Mouse (Mus musculus) heart, embryonic 15.5 days (tissue): Measurements from ENCODE around the gene Tpst1. TPM values are rescaled to one million over a fixed set of nuclear protein-coding genes. Genes with fewer than 3 reads are reported as not detected.

ENCODE experiments used
- ATAC-seq: fragments of 200-750 bp; cut with Nextera tagmentation; replicated peaks from 2 replicates; pipeline ENCODE4 v1.8.0; 2017; ENCODE audit warnings: low read depth, moderate TSS enrichment; ENCODE audit not compliant: insufficient number of reproducible peaks, insufficient read depth, low FRiP score
- H3K27ac ChIP-seq: fragments of 300-500 bp; sonication (generic); 2 replicates; pipeline ENCODE4 v1.5.1; 2015; ENCODE audit warnings: mild to moderate bottlenecking, inconsistent platforms
- H3K27me3 ChIP-seq: fragments of 300-500 bp; sonication (generic); 2 replicates; pipeline ENCODE4 v1.6.1; 2015; ENCODE audit warnings: inconsistent platforms
- H3K36me3 ChIP-seq: fragments of 300-500 bp; sonication (generic); 2 replicates; pipeline ENCODE4 v1.6.1; 2015; ENCODE audit warnings: mild to moderate bottlenecking, inconsistent platforms
- H3K4me1 ChIP-seq: fragments of 300-500 bp; sonication (generic); replicated peaks from 2 replicates; pipeline ENCODE4 v1.6.1; 2015; ENCODE audit warnings: inconsistent platforms
- H3K4me2 ChIP-seq: fragments of 300-500 bp; sonication (generic); 2 replicates; pipeline ENCODE4 v1.6.1; 2015; ENCODE audit warnings: inconsistent platforms, mild to moderate bottlenecking, moderate library complexity
- H3K4me3 ChIP-seq: fragments of 300-500 bp; sonication (generic); 2 replicates; pipeline ENCODE4 v1.5.1; 2015; ENCODE audit warnings: mild to moderate bottlenecking, inconsistent platforms
- H3K9ac ChIP-seq: fragments of 300-500 bp; sonication (generic); 2 replicates; pipeline ENCODE4 v1.6.1; 2015; ENCODE audit warnings: mild to moderate bottlenecking, inconsistent platforms
- H3K9me3 ChIP-seq: fragments of 300-500 bp; sonication (generic); replicated peaks from 2 replicates; pipeline ENCODE4 v1.6.1; 2016; ENCODE audit warnings: inconsistent platforms
- WGBS: fragments of 180-500 bp; shearing (Covaris S2); methylation state at CpG from one replicate; pipeline ENCODE4 v1.1.7; 2015; ENCODE audit warnings: mixed read lengths; 5-methylcytosine and 5-hydroxymethylcytosine counted together
- polyA plus RNA-seq: library from polyadenylated mRNA; unstranded; fragments of >200 nt; fragmentation: Nextera tagmentation; extraction: Ambion mirVana; gene quantifications from 2 replicates; pipeline ENCODE4 v1.2.1, GENCODE M21; 2015

Gene Tpst1
- polyA plus RNA-seq, 1 experiment from 2014 or later: 27.2 TPM

- WGBS: 83% methylated on average over 2 of the region's 2 CpGs
- Histone ChIP-seq H3K4me3 (no peak overlapping the region), H3K4me2 (no peak overlapping the region), H3K4me1 (no peaks in the 10 kb centered on the region), H3K9ac (no peak overlapping the region), H3K27ac (no peak overlapping the region), H3K9me3 (no peaks in the 10 kb centered on the region), H3K27me3 (no peaks in the 10 kb centered on the region), H3K36me3 (no peaks in the 10 kb centered on the region)
- ATAC-seq: no peak
Measured at GRCm38 (mm10) chr5:130122355-130122754, 49.2 kb downstream of the Tpst1 start.

GRCm38 (mm10) chr5:130124271-130124670 is 51.1 kb downstream of the Tpst1 start:
- WGBS: 73% methylated on average over 5 of the region's 5 CpGs
- no peak overlapping the region for H3K9ac ChIP-seq
- no peak for ATAC-seq

GRCm38 (mm10) chr5:130128686-130129523 is 55.8 kb downstream of the Tpst1 start:
- 84% methylated on average over 10 of the region's 11 CpGs for WGBS
- ATAC-seq: no peak
- no peak overlapping the region for H3K9ac ChIP-seq
- H3K27ac ChIP-seq: no peak overlapping the region
- H3K27me3 ChIP-seq: no peaks in the 10 kb centered on the region
- H3K9me3 ChIP-seq: no peaks in the 10 kb centered on the region
- H3K4me3 ChIP-seq: no peak overlapping the region
- no peaks in the 10 kb centered on the region for H3K4me1 ChIP-seq
- H3K4me2 ChIP-seq: no peak overlapping the region
- H3K36me3 ChIP-seq: no peaks in the 10 kb centered on the region

More at GRCm38 (mm10) chr5:130124271-130124670, 51.1 kb downstream of the Tpst1 start:
- no peaks in the 10 kb centered on the region for H3K9me3 ChIP-seq
- H3K27ac ChIP-seq: no peak overlapping the region
- no peaks in the 10 kb centered on the region for H3K27me3 ChIP-seq
- no peak overlapping the region for H3K4me2 ChIP-seq
- no peaks in the 10 kb centered on the region for H3K36me3 ChIP-seq
- no peaks in the 10 kb centered on the region for H3K4me1 ChIP-seq
- no peak overlapping the region for H3K4me3 ChIP-seq

GRCm38 (mm10) chr5:130129524-130129793 is 56.3 kb downstream of the Tpst1 start:
- Histone ChIP-seq H3K27ac (no peak overlapping the region), H3K4me3 (no peak overlapping the region), H3K27me3 (no peaks in the 10 kb centered on the region), H3K36me3 (no peaks in the 10 kb centered on the region), H3K4me1 (no peaks in the 10 kb centered on the region), H3K4me2 (no peak overlapping the region), H3K9me3 (no peaks in the 10 kb centered on the region), H3K9ac (no peak overlapping the region)
- ATAC-seq: no peak
- 84% methylated on average over 5 of the region's 5 CpGs for WGBS

GRCm38 (mm10) chr5:130136597-130136996 is 63.5 kb downstream of the Tpst1 start:
- Histone ChIP-seq H3K9ac (no peak overlapping the region), H3K4me3 (no peak overlapping the region), H3K27me3 (peaks cover 5% of the 10 kb centered on the region), H3K4me2 (no peak overlapping the region), H3K9me3 (no peaks in the 10 kb centered on the region), H3K4me1 (no peaks in the 10 kb centered on the region), H3K36me3 (no peaks in the 10 kb centered on the region), H3K27ac (no peak overlapping the region)
- 92% methylated on average over 13 of the region's 13 CpGs for WGBS
- ATAC-seq: no peak

- H3K27ac ChIP-seq: no peak overlapping the region
- H3K4me1 ChIP-seq: peaks cover 4% of the 10 kb centered on the region
- no peak overlapping the region for H3K4me2 ChIP-seq
- peaks cover 5% of the 10 kb centered on the region for H3K27me3 ChIP-seq
- no peaks in the 10 kb centered on the region for H3K36me3 ChIP-seq
- 20% methylated on average over 8 of the region's 8 CpGs for WGBS
- ATAC-seq: no peak
- no peaks in the 10 kb centered on the region for H3K9me3 ChIP-seq
- H3K9ac ChIP-seq: no peak overlapping the region
- H3K4me3 ChIP-seq: no peak overlapping the region
Measured at GRCm38 (mm10) chr5:130139393-130139792, 66.3 kb downstream of the Tpst1 start.

- no peaks in the 10 kb centered on the region for H3K36me3 ChIP-seq
- WGBS: 74% methylated on average over 5 of the region's 5 CpGs
- H3K27me3 ChIP-seq: peaks cover 5% of the 10 kb centered on the region
- H3K4me1 ChIP-seq: peaks cover 12% of the 10 kb centered on the region
- H3K9me3 ChIP-seq: no peaks in the 10 kb centered on the region
- H3K4me3 ChIP-seq: no peak overlapping the region
- H3K27ac ChIP-seq: no peak overlapping the region
- no peak overlapping the region for H3K4me2 ChIP-seq
- ATAC-seq: no peak
- H3K9ac ChIP-seq: no peak overlapping the region
Measured at GRCm38 (mm10) chr5:130141138-130141537, 68.0 kb downstream of the Tpst1 start.

GRCm38 (mm10) chr5:130142041-130142440 is 68.9 kb downstream of the Tpst1 start:
- Histone ChIP-seq H3K4me1 (peaks cover 12% of the 10 kb centered on the region), H3K4me2 (no peak overlapping the region), H3K9me3 (no peaks in the 10 kb centered on the region), H3K9ac (no peak overlapping the region), H3K27ac (peak overlapping the region; percentile 31; the same call in 1 of the 2 replicates), H3K27me3 (peaks cover 5% of the 10 kb centered on the region), H3K4me3 (no peak overlapping the region), H3K36me3 (no peaks in the 10 kb centered on the region)
- no peak for ATAC-seq
- WGBS: 46% methylated on average over 4 of the region's 4 CpGs

- no peak for ATAC-seq
- no peak overlapping the region for H3K27ac ChIP-seq
- H3K4me2 ChIP-seq: no peak overlapping the region
- H3K4me1 ChIP-seq: peaks cover 12% of the 10 kb centered on the region
- H3K4me3 ChIP-seq: no peak overlapping the region
- no peaks in the 10 kb centered on the region for H3K9me3 ChIP-seq
- H3K9ac ChIP-seq: no peak overlapping the region
- peaks cover 5% of the 10 kb centered on the region for H3K27me3 ChIP-seq
- WGBS: 78% methylated on average over 7 of the region's 7 CpGs
- H3K36me3 ChIP-seq: peaks cover 4% of the 10 kb centered on the region; the same call in 1 of the 2 replicates
Measured at GRCm38 (mm10) chr5:130143101-130143500, 70.0 kb downstream of the Tpst1 start.

GRCm38 (mm10) chr5:130143977-130144333 is 70.8 kb downstream of the Tpst1 start:
- peak; percentile 44 for ATAC-seq
- WGBS: 3% methylated on average over 20 of the region's 20 CpGs

GRCm38 (mm10) chr5:130144334-130145312 is 71.5 kb downstream of the Tpst1 start, which contains the start of gene Kctd7:
Gene Kctd7, plus strand, starts transcription at chr5:130144861.
- Histone ChIP-seq H3K9me3 (no peaks in the 10 kb centered on the region), H3K9ac (peak within 1 kb of the TSS; percentile 73), H3K4me1 (peaks cover 12% of the 10 kb centered on the region), H3K27ac (peak within 1 kb of the TSS; percentile 73), H3K27me3 (no peaks in the 10 kb centered on the region; the same call in 1 of the 2 replicates), H3K36me3 (peaks cover 5% of the 10 kb centered on the region; the same call in 1 of the 2 replicates), H3K4me2 (peak within 1 kb of the TSS; percentile 97), H3K4me3 (peak within 1 kb of the TSS; percentile 71)
- WGBS: under 1% methylated on average over 66 of the region's 66 CpGs
- peak; percentile 93 for ATAC-seq

More at GRCm38 (mm10) chr5:130143977-130144333, 70.8 kb downstream of the Tpst1 start:
- Histone ChIP-seq H3K9me3 (no peaks in the 10 kb centered on the region), H3K36me3 (peaks cover 5% of the 10 kb centered on the region; the same call in 1 of the 2 replicates), H3K4me3 (peak overlapping the region; percentile 71), H3K4me2 (peak overlapping the region; percentile 97), H3K4me1 (peaks cover 12% of the 10 kb centered on the region), H3K27me3 (no peaks in the 10 kb centered on the region; the same call in 1 of the 2 replicates), H3K27ac (peak overlapping the region; percentile 73), H3K9ac (peak overlapping the region; percentile 73)
